Mouse (Mus musculus) left cerebral cortex, adult 18-20 months (tissue): ENCODE data around the gene Actn4. TPM values are rescaled to one million over a fixed set of nuclear protein-coding genes. Genes with fewer than 3 reads are reported as not detected.

Experiments
- DNase-seq, 2 experiments: peaks; one replicate each; pipeline ENCODE4 v3.0.0; 2021 to 2022; ENCODE audit warnings: low spot score in 2 of 2, mixed read lengths in 1 of 2
- total RNA-seq, 2 experiments: library from RNA; stranded (reverse); gene quantifications; 2 replicates each; pipeline ENCODE4 v1.2.3; 2021

Gene Actn4
- total RNA-seq, 2 experiments from 2014 or later, result 192 TPM

DNA sequence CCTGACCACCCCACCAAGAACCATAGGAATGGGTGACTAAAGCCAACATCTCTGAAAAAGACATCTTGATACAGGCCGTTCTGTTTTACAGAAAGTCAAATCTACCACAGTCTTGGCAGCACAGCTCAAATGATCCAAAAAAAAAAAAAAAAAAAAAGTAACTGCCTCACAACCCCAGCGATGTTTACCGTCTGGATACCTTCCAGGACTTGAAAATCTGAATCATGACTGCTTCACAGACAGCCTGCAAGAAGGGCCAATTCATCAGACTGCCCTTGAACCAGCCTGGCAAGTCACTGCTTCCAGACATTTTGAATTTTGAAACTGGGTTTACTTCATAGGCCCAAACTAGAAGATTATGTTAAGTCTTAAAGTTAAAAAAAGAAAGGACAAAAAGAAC lies 9.4 kb downstream of the Actn4 start:
- DNase-seq, result no peak

DNA sequence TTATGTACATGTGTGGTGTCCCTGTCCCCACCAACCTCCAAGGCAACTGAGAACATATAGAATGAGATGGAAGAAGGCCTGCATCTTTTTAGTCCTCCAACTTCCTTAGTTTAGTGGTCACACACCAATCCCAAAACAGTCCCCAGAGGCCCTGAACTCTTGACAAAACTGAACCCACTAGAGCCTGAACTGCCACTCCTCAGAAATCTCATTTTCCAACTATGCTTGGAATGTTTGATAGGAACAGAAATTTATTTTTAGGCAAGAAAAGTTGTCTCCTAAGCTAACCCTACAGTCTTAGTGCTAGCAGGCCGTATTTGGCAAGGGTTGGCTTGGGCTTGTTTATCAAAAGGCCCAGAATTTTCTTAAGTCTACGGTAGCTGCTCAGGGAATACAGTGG lies 10.4 kb downstream of the Actn4 start:
- no peak for DNase-seq

DNA sequence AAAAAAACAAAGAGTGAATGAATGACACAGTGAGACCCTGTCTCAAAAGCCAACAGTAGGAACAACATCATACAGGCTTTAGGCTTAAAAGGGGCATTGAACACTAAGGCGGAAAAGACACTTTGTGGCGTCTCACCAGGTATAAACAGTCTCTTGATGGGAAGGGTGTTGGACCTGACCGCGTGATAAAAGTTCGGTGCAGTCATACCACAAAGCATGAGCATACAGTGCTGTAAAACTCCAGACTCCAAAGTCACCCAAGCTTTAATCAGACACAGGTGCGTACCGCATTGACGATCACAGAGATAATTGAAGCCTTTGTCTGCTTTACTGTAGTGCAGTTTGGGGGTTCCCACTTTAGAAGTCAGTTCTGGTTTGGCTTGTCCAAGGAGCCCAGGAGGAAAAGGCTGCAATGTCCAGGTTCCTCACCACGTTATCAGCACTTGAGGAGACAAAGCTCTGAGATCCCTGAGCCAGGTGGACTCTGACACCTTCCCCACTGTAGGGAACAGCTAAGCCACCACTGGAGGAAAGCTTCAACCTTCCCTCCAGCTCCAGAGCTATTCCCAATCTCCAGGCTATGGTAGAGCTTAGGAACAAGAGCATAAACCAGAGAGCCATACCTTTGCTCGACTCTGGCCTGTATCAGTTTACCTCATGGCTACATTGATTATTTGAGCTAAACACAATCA lies 11.6 kb downstream of the Actn4 start:
- DNase-seq, result no peak

DNA sequence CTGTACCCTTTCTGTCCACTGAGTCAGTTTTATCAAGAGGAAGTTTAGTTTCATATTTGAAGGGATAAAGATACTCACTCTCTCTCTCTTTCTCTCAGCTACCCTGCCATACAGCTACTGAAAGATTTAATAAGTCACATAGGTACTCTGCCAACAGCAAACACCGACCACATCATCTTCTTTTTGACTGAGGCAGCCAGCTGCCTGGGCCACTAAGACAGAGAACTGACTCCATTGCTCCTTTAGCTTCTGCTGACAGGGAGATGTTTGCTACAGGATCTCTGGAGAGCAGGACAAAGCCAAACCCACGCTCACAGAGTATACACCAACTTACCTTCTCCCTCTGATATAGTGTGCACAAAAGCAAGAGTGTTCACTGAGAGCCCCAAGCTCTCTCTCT lies 12.8 kb downstream of the Actn4 start:
- DNase-seq, result no peak

GRCm38 (mm10) chr7:28948746-28949145 lies 13.4 kb downstream of the Actn4 start:
- no peak for DNase-seq

GRCm38 (mm10) chr7:28946271-28946610 lies 15.9 kb downstream of the Actn4 start:
- DNase-seq, result no peak

GRCm38 (mm10) chr7:28945416-28946270 lies 16.5 kb downstream of the Actn4 start:
- no peak for DNase-seq

DNA sequence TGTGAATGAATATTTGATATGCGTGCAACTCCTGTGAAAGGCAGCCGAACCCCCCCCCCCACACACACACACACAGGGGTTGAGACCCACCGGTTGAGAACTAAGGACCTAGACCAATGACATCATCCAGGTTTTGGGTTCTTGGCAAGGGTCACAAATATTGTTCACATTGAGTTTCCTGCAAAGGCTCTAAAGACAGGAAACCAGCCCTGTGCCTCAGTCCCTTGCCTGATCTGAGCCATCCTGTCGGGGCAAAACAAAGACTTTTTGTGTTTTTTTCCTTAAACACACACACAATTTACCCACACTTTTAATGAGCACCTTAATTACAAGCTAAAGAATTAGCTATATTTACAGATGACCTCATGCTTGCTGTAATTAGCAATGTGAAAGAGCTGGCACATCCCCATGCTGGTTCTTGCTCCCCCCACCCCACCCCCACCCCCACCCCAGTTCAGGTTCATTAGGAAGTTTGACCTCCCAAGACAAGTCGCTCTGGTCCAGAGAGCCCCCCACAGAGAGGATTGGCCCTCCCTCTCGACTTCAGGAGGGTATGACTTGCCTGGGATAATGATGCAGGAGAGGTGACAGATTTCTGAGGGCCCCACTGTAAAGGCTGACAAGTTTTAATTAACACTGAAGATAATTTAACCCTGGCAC lies 17.3 kb downstream of the Actn4 start:
- DNase-seq, result no peak

DNA sequence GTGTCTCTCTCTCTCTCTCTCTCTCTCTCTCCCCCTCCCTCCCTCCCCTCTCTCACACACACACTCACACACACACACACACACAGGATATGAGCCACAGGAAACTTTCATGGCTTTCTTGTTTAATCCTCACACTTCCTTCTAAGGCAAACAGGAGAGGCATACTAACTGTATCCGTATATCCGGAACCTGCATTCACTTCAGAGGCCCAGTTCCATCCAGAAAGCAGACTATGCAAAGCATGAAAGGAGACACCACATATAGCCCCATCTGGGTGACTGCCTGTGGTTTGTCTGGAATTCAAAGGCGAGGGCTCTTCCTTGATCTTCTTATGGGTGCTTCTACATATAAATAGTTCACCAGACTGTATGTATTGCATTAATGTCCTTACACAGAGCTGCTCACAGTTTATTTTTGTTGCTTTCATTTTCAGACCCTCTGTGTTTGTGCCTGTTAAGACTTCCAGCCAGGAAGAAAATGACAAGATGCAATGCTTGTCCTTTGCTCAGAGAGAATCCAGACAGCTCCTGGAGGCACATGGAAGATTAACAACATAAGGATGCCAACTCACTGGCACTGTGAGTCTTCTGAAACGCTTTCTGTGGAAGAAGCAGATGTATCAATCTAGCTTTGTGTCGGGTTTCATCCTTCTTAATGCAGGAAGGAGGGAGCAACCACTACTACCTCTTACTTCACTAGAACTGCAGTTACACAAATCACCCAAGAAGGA lies 18.5 kb downstream of the Actn4 start:
- DNase-seq, result no peak

GRCm38 (mm10) chr7:28941542-28941941 lies 20.6 kb downstream of the Actn4 start:
- DNase-seq, result no peak

DNA sequence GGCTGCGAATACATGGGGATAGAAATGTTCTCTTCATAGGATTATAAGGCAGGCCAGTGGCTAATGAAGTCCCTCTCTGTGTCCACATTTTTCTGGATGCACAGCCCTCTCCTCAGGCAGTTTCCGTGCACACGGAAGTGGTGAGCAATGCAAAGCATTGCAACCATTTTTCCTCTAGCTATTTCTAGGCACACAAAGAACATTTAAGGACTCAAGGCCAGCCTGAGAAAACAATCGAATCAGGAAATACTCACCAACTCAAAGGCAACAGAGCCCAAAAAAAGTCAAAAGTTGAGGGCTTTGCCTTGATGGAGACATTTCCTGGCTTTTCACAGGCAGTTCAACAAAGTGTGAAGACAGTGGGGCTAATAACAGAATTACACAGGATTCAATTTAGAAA lies 21.0 kb downstream of the Actn4 start:
- no peak for DNase-seq

DNA sequence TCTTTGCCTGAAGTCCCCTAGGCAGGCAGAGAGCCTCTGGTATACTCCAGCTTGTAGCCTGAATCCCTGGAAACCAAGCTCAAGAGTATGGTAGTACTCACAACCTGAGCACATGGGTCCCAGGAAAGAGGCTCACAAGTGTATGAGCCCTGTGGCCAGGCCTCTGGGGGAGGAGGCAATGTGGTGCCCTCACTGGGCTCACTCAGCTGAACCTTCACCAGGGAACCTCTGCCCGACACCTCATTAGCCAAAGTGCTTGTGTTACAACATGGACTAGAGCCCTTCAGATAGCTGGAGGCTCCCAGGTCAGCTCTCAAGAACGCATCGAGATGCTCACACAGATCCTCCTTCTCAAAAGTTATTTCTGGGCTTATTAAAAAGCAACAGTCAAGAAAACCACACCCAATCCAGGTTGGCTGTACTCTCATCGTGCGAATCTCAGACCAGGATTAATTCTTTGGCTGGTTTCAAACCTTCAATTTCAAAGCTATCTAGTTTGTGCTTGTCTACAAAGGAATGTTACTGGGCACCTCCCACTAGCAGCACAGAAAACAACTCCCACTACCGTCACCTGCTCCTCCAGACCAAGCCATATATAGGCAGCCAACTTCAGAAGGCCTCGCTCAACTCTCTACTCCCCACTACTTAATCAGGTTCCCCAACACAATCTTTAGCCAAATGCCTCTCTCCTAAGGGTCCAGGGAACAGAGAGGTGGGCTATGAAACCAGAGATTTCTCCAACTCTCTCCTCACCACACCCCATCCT lies 22.5 kb downstream of the Actn4 start:
- DNase-seq, result no peak

GRCm38 (mm10) chr7:28938654-28939053 lies 23.5 kb downstream of the Actn4 start:
- no peak for DNase-seq

DNA sequence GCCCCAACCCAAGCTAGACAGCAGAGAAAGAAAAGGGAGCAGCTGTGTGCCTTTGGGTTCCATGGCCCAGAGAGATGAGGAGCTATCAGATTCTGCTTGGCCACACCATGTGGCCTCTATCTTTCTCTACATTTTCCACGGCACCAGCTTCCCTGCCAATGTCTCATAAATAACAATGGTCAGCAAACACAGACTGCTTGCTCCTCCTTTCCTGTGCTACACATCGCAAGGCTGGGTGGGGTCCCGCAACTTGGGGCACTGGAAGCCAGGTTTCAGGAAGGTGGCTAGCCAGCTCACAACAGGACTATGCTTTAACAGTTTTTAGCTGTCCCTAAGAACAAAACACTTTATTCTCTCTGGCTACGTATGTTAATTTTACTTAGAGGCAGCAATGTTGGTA lies 25.4 kb downstream of the Actn4 start:
- DNase-seq, result no peak

GRCm38 (mm10) chr7:28933825-28934224 lies 28.3 kb downstream of the Actn4 start:
- no peak for DNase-seq

DNA sequence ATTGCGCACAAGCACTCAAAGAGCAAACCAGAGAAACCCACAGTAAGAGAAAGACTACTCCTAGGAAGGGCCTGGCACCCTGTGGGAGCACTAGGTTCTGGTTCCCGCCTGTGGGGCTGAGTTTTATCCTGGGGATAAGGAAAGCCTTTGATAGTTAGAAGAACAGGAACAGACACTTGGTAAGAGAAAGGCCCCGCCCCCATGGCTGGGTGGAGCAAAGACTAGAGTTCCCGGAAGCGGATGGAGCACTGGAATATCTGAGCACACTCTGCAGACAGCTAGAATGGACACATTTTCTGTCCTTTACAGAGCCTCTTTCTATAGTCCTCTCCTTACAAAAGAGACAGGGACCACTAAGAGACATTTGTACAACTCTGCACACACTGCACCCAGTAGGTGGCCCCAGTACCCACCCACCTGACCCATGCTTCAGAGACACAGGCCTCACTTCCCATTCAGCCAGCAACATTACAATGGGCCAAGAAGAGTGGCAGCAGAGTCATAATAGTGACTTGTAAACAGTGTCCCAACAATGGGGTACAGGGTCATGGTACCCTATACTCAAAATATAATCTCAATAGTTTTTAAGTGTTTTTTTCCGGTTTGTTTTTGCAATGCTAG lies 29.6 kb downstream of the Actn4 start:
- DNase-seq, result no peak

GRCm38 (mm10) chr7:28931695-28932039 lies 30.5 kb downstream of the Actn4 start:
- DNase-seq, result no peak

- DNase-seq, result no peak
These were observed 31.0 kb downstream of the Actn4 start for GRCm38 (mm10) chr7:28931032-28931694.

DNA sequence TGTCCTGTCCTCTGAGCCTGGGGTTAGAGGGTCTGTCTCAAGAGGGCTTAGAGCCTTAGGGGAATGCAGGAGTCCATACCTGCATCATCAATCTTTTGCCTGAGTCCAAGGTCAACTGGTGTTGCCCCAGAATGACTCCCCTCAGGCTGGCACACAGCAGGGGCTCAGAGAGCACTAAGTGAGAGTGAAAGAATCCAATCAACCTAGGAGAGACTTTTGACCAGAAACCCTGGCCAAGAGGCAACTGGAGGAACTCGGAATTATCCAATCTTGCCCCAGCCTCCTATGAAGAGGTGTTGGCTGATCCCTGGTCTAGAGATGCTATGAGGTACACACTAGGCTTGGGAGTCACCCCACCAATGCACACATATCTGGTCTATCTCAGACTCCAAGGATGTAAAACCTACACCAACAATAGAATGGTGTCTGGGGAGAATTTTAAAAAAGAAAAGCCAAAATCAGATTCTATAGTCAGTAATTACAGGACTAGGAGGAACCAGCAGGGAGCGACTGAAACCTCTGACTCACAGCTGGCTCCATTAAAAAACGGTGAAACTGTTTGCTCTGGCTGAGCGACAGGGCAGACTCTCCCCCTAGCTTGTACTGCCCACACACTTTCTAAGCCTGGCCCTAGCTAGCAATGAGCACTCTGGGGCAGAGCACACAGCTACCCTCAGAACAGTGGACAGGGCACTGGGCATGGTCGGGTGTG lies 31.7 kb downstream of the Actn4 start:
- no peak for DNase-seq
